Mouse (Mus musculus) T-helper 2 cell (primary cell): Measurements from ENCODE around the gene Htr6.

Experiments used
- in situ Hi-C: fragments of 300-600 bp; cut with MboI, MseI; formaldehyde crosslinking; loops from one replicate; pipeline ENCODE4 v1.15.1; 2025; ENCODE audit warnings: high pct_unique_total_duplicates

Gene Htr6

GRCm38 (mm10) chr4:139048518-139048917 lies 26.9 kb downstream of the Htr6 start:
- in situ Hi-C loops, result loop anchor here (10.0 kb wide), 1 partner anchor 1784 kb away; no protein-coding TSS in a partner anchor

GRCm38 (mm10) chr4:139046354-139046753 lies 29.0 kb downstream of the Htr6 start:
- in situ Hi-C loops, result loop anchor here (10.0 kb wide), 1 partner anchor 1782 kb away; no protein-coding TSS in a partner anchor

DNA sequence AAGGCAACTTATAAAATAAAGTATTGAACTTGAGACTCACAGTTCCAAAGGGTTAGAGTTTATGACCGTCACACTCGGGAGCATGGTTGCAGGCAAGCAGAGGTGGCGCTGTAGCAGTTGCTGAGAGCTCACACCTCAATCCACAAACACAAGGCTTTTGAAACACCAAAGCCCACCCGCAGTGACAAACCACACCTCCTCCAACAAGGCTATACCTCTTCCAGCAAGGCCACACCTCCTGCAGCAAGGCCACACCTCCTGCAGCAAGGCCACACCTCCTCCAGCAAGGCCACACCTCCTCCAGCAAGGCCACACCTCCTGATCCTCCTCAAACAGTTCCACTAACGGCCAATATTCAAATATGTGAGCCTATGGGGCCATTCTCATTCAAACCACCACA lies 30.8 kb downstream of the Htr6 start:
- in situ Hi-C loops, result loop anchor here (10.0 kb wide), 1 partner anchor 1780 kb away; no protein-coding TSS in a partner anchor

GRCm38 (mm10) chr4:139043600-139043999 lies 31.8 kb downstream of the Htr6 start:
- in situ Hi-C loops, result loop anchor here (10.0 kb wide), 1 partner anchor 1779 kb away; no protein-coding TSS in a partner anchor

GRCm38 (mm10) chr4:139042611-139043010 lies 32.8 kb downstream of the Htr6 start:
- in situ Hi-C loops, result loop anchor here (10.0 kb wide), 1 partner anchor 1778 kb away; no protein-coding TSS in a partner anchor

- in situ Hi-C loops, result loop anchor here (10.0 kb wide), 1 partner anchor 1775 kb away; no protein-coding TSS in a partner anchor
Observed at GRCm38 (mm10) chr4:139040084-139040839, 35.1 kb downstream of the Htr6 start.

DNA sequence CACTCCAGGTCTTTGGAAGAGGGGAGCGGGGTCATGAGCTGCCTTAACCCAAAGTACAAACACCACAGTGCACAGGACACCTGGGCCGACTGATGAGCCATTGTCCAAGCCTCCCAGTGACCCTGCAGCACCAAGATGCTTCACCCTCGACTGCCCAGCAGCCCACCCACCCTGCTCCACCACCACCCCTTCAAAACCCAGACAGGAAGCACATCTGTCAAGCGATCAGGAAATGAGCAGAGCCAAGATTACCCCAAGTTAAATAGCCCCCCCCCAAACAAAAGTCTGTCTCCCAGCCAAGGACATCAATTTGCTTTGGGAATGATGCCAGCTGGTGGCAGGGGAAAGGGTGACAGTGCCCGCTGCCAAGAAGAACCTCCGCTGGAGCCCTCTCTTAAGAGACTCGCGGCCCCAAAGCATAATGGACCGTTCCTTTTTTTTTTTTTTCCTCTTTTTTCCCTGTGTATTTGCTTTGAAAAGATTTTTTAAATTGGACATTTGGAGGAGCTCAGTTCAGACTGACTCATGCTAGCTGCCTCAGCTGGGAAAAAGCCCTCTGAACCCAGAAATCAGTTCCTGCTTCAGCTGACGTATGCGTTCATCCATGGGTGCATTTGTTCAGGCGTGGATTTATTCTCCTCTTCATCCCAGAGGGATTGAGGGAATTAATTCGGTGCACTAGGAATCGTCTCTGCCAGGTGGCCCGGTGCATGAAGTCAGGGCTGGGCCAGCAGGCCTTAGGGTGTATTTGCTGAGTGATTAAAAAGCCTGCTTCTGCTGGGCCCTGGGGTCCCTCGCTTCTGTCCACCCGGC lies 37.4 kb downstream of the Htr6 start:
- in situ Hi-C loops, result no loop called here

DNA sequence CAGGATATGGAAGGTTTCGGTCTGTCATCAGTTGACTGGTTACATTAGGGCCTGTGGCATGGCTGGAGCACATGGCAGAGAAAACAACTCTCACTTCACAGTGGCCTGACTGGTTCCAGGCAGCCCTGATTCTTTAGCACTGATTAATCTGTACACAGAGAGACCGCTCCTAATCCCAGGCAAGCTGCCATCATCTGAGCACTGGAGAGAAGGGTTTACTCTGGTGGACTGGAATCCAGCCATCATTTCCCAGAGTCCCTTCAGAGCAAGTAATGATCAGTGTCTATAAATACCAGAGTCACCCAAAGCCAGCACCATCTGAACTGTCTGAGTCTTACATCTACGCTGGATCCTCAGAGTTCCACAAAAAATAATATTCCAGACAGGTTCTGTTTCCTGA lies 39.6 kb downstream of the Htr6 start:
- in situ Hi-C loops, result no loop called here

GRCm38 (mm10) chr4:139034942-139035341 lies 40.4 kb downstream of the Htr6 start:
- in situ Hi-C loops, result no loop called here

GRCm38 (mm10) chr4:139034540-139034939 lies 40.8 kb downstream of the Htr6 start:
- in situ Hi-C loops, result no loop called here

GRCm38 (mm10) chr4:139034010-139034367 lies 41.4 kb downstream of the Htr6 start:
- in situ Hi-C loops, result no loop called here

DNA sequence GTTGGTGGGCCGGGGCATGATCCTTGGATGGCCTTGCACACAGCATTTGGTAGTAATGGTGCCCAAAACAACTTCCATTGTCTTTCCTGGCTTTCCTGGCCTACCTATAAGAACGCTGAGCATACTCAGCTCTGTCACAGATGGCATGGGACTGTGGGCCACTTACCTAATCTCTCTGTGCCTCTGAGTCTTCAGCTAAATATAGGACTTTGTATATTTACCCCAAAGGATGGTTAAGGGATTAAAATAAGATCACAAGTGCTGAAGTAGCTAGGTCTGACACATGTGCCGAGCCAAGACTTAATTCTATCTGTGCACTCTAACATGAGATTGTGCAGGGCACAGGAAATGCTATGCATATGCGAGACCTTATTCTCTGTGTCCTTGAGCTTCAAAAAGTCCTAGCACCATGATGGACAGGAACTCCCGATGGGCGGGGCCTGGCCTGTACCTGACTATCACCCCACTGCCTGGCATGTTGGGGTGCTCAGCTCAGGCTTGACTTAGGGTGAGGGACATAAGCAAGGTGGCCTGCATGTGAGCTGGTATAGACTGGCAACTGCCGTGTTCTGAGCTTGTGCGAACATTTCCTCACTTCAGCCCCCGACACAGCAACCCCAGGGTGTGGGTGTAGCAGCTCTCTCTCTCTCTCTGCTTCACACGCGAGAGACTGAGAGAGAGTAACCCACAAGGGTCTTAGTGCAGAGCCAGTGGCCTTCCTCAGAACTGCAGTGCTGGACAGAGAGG lies 41.9 kb downstream of the Htr6 start:
- in situ Hi-C loops, result no loop called here

DNA sequence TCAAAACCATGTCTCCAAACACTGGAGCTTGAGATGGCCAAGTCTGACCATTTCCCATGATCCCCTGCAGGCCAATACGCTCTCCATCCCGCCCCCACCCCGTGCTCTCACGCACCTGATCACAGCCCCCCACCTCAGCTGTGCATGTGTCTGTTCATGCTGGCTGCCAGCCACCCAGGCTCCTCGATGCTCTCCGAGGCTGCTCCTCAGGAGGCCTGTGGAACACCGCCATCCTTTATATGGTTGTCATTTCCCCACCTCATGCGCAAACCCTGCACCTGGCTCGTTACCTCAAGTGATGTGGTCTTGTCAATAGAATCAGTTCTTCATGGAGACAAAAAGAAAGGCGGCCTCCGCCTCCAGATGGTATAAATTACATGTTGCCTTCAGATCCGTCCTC lies 42.8 kb downstream of the Htr6 start:
- in situ Hi-C loops, result no loop called here

GRCm38 (mm10) chr4:139030675-139031074 lies 44.7 kb downstream of the Htr6 start:
- in situ Hi-C loops, result no loop called here

DNA sequence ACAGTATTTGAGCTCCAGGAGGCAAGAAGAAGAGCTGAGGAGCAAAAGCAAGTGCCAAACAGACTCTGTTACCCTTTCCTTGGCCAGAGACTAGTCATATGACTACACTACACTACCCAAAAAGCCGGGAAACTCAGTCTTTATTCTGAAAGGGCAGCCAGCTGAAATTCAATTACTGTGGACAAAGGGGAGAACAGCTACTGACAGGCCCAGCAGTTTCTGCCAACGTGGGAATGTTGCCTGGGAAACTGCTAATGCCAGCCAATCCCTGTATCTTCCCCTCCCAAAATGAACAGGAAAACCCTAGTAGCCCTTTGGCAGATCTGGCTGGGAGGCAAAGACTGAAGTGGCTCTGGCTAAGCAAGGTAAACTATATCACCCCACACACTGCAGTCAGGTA lies 51.0 kb downstream of the Htr6 start:
- in situ Hi-C loops, result no loop called here

- in situ Hi-C loops, result no loop called here
Observed at GRCm38 (mm10) chr4:139020385-139020784, 55.0 kb downstream of the Htr6 start.

DNA sequence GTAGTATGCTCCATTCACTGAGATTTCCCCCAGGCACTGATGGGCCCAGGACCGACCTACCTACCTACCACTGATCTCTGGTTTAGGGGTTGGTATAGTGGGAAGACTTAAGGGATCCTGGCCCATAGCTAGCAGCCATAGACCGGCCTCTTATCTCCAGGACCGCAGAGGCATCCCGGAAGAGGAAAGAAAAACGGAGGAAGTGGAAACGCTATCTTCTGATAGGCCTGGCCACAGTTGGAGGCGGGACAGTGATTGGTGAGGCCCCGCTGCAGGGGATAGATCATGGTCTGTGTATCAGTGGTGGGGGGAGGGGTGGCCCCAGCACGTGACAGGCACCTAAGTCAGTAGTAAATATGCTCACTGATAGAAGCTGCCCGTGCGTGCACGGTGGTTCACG lies 56.0 kb downstream of the Htr6 start:
- in situ Hi-C loops, result no loop called here

GRCm38 (mm10) chr4:139018976-139019375 lies 56.4 kb downstream of the Htr6 start:
- in situ Hi-C loops, result no loop called here

- in situ Hi-C loops, result no loop called here
Observed at GRCm38 (mm10) chr4:139018388-139018787, 57.0 kb downstream of the Htr6 start.

DNA sequence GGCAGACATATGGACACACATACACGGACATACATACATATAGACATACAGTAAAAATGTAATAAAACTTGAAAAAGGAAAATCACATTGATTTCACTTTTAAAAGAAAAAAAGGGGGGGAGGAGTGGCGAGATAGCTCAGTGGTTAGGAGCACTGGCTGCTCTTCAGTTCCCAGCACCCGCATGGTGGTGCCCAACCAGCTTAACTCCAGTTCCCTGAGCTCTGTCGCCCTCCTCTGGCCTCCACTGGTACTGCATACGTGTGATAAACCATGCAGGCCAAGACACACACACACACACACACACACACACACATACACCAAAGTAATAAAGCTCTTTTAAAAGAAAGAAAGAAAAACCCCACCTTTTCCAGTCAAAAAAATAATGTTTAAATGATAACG lies 60.6 kb downstream of the Htr6 start:
- in situ Hi-C loops, result no loop called here

DNA sequence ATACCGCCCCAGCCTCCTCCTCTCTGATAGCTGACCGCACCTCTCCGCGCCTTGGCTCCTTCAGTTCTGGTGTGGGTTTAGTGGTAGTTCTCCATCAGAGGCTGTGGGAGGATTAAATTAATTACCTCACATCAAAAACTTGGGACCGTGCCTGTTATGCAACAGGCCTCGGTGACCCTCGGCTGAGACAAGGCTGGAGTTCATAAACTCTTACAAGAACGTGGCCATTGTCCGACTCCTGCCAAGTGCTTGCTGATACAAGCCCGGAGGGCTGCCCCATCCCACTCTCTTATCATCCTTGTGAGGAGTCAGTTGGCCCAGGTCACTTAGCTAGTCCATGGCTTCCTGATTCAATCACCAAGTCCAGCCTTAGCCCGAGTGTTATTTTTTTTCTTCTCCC lies 62.1 kb downstream of the Htr6 start:
- in situ Hi-C loops, result no loop called here

- in situ Hi-C loops, result no loop called here
Observed at GRCm38 (mm10) chr4:139011201-139011702, 64.1 kb downstream of the Htr6 start.
